Mouse (Mus musculus): ENCODE results near the gene Ppp1ca.

- TF ChIP-seq CTCF (IDR thresholded peaks at IDR 0.05; ENCODE audit: borderline replicate concordance, control insufficient read depth, extremely low read depth, insufficient read depth, low read length, poor library complexity) = no peak
- no peak for TF ChIP-seq POLR2A (IDR thresholded peaks at IDR 0.05; ENCODE audit: control insufficient read depth, extremely low read depth, insufficient read depth, low read length, poor library complexity)
Measured at GRCm38 (mm10) chr19:4234548-4234947, 42.7 kb downstream of the Ppp1ca start.
